Mouse (Mus musculus): ENCODE measurements around the gene Clk1. TPM values are rescaled to one million over a fixed set of nuclear protein-coding genes. Genes with fewer than 3 reads are reported as not detected.

The Clk1 gene
- polyA plus RNA-seq (2014; fragmentation: Nextera tagmentation; extraction: Ambion mirVana): 159 and 195 TPM in 2 replicates

DNA sequence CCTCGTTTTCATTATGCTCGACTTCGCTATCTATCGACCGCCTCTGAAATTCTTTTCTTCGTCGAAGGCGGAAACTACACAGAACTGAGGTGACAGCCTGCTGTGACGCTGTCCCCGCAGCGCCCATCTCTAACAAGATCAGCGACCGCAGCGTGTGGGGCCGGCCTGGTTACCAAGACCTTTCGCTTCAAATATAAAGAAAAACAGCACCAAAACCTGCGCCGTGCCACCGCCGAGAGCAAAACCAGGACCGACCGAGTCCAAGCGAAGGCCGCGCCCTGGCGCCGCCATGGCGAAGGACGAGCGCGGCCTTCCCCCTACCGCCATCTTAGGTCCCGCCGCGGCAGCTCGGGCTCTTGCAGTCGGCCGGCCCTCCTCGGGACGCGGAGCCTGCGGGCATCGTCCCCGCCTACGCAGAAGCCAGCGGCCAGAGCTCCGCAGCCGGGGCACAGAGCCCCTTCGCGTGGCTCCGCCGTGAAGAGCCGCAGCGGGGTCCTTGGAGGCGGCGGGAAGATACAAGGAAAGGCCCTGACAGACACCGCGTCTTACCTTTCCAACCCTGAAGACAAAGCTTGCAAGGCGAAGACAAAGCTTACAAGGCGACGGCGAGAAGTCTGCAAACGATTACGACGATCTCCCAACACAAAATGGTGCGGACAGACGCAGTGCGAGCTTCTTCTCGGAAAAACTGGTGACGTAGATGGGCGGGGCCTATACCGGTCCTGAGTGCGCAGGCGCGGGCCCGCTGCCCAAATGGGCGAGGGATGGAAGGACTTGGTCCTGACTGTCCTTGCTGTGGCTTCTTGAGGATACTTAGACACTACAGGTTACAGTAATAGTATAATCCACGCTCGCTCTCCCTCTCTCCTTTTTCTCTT lies at the start of gene Clk1:
Gene Clk1, minus strand, starts transcription at position 696 of the 878 bp plus-strand sequence.
- Histone ChIP-seq H3K36me3 (ENCODE audit: control insufficient read depth, insufficient read depth, low read length) (peaks cover 5% of the 10 kb centered on the region; the same call in 1 of the 2 replicates), H3K9me3 (ENCODE audit: control insufficient read depth, low read length) (no peaks in the 10 kb centered on the region), H3K4me1 (replicated peaks; ENCODE audit: control insufficient read depth, insufficient read depth, low read length) (no peaks in the 10 kb centered on the region), H3K4me2 (replicated peaks; ENCODE audit: low read depth, low read length) (peak within 1 kb of the TSS; percentile 64), H3K27ac (ENCODE audit: low read depth, low read length) (peak within 1 kb of the TSS; percentile 97), H3K27me3 (ENCODE audit: control insufficient read depth, insufficient read depth, low read length) (no peaks in the 10 kb centered on the region), H3K9ac (ENCODE audit: low read depth, low read length) (peak within 1 kb of the TSS; percentile 100), H3K4me3 (ENCODE audit: low read depth, low read length) (peak within 1 kb of the TSS; percentile 100)
- DNase-seq (ENCODE audit: low spot score): peak; percentile 97
- peak; percentile 97 for ATAC-seq (ENCODE audit: low FRiP score)
- under 1% methylated on average over 76 of the region's 79 CpGs for WGBS

DNA sequence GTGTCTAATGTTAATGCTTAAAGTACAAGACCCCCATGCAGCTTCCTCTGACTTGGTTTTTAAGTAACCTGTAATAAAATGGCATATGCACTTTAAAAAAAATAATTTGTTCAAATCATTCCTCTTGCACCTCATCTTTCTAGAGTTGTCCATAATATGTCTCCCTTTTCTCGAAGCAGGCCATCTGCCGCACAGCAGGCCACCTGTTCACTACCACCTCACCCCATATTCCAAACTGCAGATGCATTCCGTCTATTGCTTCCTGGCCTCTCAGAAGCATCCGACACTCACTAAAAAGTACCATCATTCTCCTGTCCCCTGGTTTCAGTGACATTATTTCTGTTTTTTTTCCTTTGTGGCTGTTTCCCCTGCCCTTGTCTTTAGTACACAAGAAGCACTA lies 41.7 kb upstream of the Clk1 start:
- 94% methylated on average over 4 of the region's 4 CpGs for WGBS
- H3K4me2 ChIP-seq (replicated peaks; ENCODE audit: low read depth, low read length): no peak overlapping the region
- no peaks in the 10 kb centered on the region for H3K4me1 ChIP-seq (replicated peaks; ENCODE audit: control insufficient read depth, insufficient read depth, low read length)
- ATAC-seq (ENCODE audit: low FRiP score) (no peak), DNase-seq (ENCODE audit: low spot score) (no peak)
- H3K36me3 ChIP-seq (ENCODE audit: control insufficient read depth, insufficient read depth, low read length): peaks cover 5% of the 10 kb centered on the region; the same call in 1 of the 2 replicates
- no peaks in the 10 kb centered on the region for H3K27me3 ChIP-seq (ENCODE audit: control insufficient read depth, insufficient read depth, low read length)
- no peaks in the 10 kb centered on the region for H3K9me3 ChIP-seq (ENCODE audit: control insufficient read depth, low read length)
- no peak overlapping the region for H3K9ac ChIP-seq (ENCODE audit: low read depth, low read length)
- H3K4me3 ChIP-seq (ENCODE audit: low read depth, low read length): no peak overlapping the region
- no peak overlapping the region for H3K27ac ChIP-seq (ENCODE audit: low read depth, low read length)

DNA sequence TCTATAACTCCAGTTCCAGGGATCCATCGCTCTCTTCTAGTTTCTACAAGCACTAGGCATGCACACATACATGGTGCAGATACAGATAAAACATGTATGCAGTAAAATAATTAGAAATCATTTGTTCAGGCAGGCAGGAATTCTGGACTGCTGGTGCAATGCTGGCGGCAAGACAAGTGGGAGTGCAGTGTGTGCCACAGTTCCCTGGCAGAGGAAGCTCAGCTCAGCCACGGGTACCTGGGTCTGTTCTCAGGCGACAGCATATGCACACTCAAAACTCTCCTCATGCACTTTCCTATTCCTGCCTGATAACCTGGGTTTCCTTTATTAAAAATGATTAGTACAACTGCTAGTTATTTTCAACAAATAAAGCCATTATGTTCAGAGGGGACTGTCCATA lies 41.2 kb upstream of the Clk1 start:
- WGBS: 88% methylated on average over 4 of the region's 4 CpGs
- no peak for ATAC-seq (ENCODE audit: low FRiP score)

DNA sequence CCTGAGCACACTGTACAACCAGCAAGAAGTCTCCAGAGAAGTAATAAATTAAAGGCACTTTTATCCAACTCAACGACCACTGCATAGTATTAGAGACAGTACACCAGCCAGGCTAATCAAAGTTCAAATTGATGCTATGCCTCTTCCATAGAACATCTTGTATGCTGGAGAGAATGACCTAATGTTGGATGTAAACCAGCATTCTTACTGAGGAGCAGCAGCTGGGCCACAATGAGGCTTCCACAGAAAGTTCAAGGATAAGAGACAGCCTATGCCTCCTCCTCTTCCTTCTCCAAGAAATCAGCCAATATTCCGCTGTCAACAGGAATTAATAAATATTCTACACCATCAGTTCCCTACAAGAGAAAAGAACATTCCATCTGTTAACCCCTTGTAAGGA lies 40.1 kb upstream of the Clk1 start:
- H3K36me3 ChIP-seq (ENCODE audit: control insufficient read depth, insufficient read depth, low read length): peaks cover under 1% of the 10 kb centered on the region; the same call in 1 of the 2 replicates
- no peak overlapping the region for H3K4me3 ChIP-seq (ENCODE audit: low read depth, low read length)
- H3K27me3 ChIP-seq (ENCODE audit: control insufficient read depth, insufficient read depth, low read length): no peaks in the 10 kb centered on the region
- no peaks in the 10 kb centered on the region for H3K4me1 ChIP-seq (replicated peaks; ENCODE audit: control insufficient read depth, insufficient read depth, low read length)
- no peak overlapping the region for H3K27ac ChIP-seq (ENCODE audit: low read depth, low read length)
- H3K4me2 ChIP-seq (replicated peaks; ENCODE audit: low read depth, low read length): no peak overlapping the region
- no peak for DNase-seq (ENCODE audit: low spot score)
- no peaks in the 10 kb centered on the region for H3K9me3 ChIP-seq (ENCODE audit: control insufficient read depth, low read length)
- H3K9ac ChIP-seq (ENCODE audit: low read depth, low read length): no peak overlapping the region
- 93% methylated on average over 2 of the region's 2 CpGs for WGBS
- ATAC-seq (ENCODE audit: low FRiP score): no peak

More for the DNA sequence above, 41.2 kb upstream of the Clk1 start:
- H3K4me1 ChIP-seq (replicated peaks; ENCODE audit: control insufficient read depth, insufficient read depth, low read length): no peaks in the 10 kb centered on the region
- H3K9ac ChIP-seq (ENCODE audit: low read depth, low read length): no peak overlapping the region
- H3K27me3 ChIP-seq (ENCODE audit: control insufficient read depth, insufficient read depth, low read length): no peaks in the 10 kb centered on the region
- H3K36me3 ChIP-seq (ENCODE audit: control insufficient read depth, insufficient read depth, low read length): peaks cover 5% of the 10 kb centered on the region; the same call in 1 of the 2 replicates
- H3K4me3 ChIP-seq (ENCODE audit: low read depth, low read length): no peak overlapping the region
- H3K4me2 ChIP-seq (replicated peaks; ENCODE audit: low read depth, low read length): no peak overlapping the region
- DNase-seq (ENCODE audit: low spot score): no peak
- H3K27ac ChIP-seq (ENCODE audit: low read depth, low read length): no peak overlapping the region
- no peaks in the 10 kb centered on the region for H3K9me3 ChIP-seq (ENCODE audit: control insufficient read depth, low read length)

DNA sequence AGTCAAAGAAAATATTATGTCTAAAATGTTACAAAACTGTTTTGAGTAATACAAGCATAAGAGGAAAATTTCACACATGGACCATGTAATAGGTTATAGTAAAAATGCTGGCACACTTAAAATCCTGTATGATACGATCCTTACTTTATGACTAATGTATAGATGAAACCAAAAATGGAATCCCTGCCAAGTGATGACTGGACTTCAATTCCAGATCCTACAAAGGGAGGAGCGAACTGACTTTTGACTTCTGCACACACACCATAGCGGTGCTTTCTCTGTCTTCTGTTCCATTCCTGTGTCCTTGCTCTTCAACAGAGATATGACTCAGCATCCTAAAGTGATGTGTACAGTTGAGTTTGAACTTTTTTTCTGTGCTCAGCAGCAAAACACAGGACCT lies 36.7 kb upstream of the Clk1 start:
- H3K9ac ChIP-seq (ENCODE audit: low read depth, low read length): no peak overlapping the region
- H3K4me2 ChIP-seq (replicated peaks; ENCODE audit: low read depth, low read length): no peak overlapping the region
- no peak for ATAC-seq (ENCODE audit: low FRiP score)
- H3K27me3 ChIP-seq (ENCODE audit: control insufficient read depth, insufficient read depth, low read length): no peaks in the 10 kb centered on the region
- no peaks in the 10 kb centered on the region for H3K4me1 ChIP-seq (replicated peaks; ENCODE audit: control insufficient read depth, insufficient read depth, low read length)
- DNase-seq (ENCODE audit: low spot score): no peak
- H3K9me3 ChIP-seq (ENCODE audit: control insufficient read depth, low read length): no peaks in the 10 kb centered on the region
- no peak overlapping the region for H3K27ac ChIP-seq (ENCODE audit: low read depth, low read length)
- WGBS: 98% methylated on average over 3 of the region's 3 CpGs
- H3K36me3 ChIP-seq (ENCODE audit: control insufficient read depth, insufficient read depth, low read length): peaks cover 8% of the 10 kb centered on the region; the same call in 1 of the 2 replicates
- H3K4me3 ChIP-seq (ENCODE audit: low read depth, low read length): no peak overlapping the region

DNA sequence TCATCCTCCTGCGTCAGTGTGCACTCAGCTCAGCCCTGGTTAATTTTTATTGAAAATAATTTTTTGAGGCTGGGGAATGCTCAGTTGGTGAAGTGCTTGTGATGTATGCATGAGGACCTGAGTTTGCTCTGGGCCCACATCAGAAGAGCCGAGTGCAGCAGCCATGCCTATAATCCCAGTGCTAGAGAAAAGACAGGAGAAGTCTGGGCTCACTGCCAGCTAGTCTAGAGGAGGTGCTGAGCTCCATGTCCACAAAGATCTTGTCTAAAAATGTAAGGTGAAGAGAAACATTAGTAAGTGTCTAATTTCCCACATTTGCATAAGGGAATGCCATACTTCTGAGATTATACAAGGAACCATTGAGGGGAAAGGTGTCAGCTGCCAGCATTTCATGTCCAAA lies 35.0 kb upstream of the Clk1 start:
- Histone ChIP-seq H3K4me3 (ENCODE audit: low read depth, low read length) (no peak overlapping the region), H3K9ac (ENCODE audit: low read depth, low read length) (no peak overlapping the region), H3K36me3 (ENCODE audit: control insufficient read depth, insufficient read depth, low read length) (peaks cover 8% of the 10 kb centered on the region; the same call in 1 of the 2 replicates), H3K4me1 (replicated peaks; ENCODE audit: control insufficient read depth, insufficient read depth, low read length) (no peaks in the 10 kb centered on the region), H3K9me3 (ENCODE audit: control insufficient read depth, low read length) (no peaks in the 10 kb centered on the region), H3K27ac (ENCODE audit: low read depth, low read length) (no peak overlapping the region), H3K27me3 (ENCODE audit: control insufficient read depth, insufficient read depth, low read length) (no peaks in the 10 kb centered on the region), H3K4me2 (replicated peaks; ENCODE audit: low read depth, low read length) (no peak overlapping the region)
- WGBS: 84% methylated on average over 2 of the region's 2 CpGs
- ATAC-seq (ENCODE audit: low FRiP score) (no peak), DNase-seq (ENCODE audit: low spot score) (no peak)

DNA sequence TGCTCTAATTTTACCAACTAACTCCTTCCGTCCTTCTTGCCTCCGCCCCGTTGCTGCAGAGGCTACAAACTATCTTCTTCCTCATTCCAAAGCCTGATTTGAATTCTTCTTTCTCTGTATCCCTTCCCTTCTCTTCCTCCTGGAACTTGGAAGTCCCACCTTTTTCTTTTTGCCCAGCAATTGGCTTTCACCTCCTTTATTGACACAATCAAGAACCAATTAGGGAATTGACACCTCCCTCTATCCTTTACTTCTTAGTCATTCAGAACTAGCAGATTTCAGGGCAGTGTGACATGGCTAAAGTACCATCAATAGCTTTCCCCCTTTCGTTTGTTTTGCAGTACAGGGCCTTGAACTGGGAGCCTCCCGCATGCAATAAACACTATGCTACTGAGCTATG lies 34.3 kb upstream of the Clk1 start:
- peaks cover 8% of the 10 kb centered on the region; the same call in 1 of the 2 replicates for H3K36me3 ChIP-seq (ENCODE audit: control insufficient read depth, insufficient read depth, low read length)
- no peaks in the 10 kb centered on the region for H3K9me3 ChIP-seq (ENCODE audit: control insufficient read depth, low read length)
- H3K4me1 ChIP-seq (replicated peaks; ENCODE audit: control insufficient read depth, insufficient read depth, low read length): no peaks in the 10 kb centered on the region
- no peak overlapping the region for H3K27ac ChIP-seq (ENCODE audit: low read depth, low read length)
- DNase-seq (ENCODE audit: low spot score): no peak
- no peak for ATAC-seq (ENCODE audit: low FRiP score)
- no peaks in the 10 kb centered on the region for H3K27me3 ChIP-seq (ENCODE audit: control insufficient read depth, insufficient read depth, low read length)
- no peak overlapping the region for H3K4me3 ChIP-seq (ENCODE audit: low read depth, low read length)
- H3K9ac ChIP-seq (ENCODE audit: low read depth, low read length): no peak overlapping the region
- 94% methylated on average over 5 of the region's 5 CpGs for WGBS
- no peak overlapping the region for H3K4me2 ChIP-seq (replicated peaks; ENCODE audit: low read depth, low read length)

DNA sequence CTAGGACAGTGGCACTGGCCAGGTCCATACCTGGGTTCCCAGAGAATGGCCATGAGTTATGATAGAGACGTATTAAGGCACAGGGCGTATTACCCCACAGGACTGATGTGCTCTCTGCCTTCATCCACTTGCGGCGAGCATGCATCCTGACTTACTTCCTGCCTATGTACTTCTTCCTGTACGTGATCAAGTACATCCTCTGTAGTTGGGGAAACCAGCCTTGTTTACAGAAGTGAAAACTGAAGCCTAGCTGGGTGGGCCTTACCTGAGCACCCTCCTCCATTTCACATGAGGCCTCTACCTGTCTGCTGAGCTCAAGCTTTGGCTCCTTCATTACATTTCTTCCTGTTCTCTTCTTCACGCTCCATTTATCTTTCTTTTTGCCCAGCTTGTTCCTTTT lies 30.4 kb upstream of the Clk1 start:
- Histone ChIP-seq H3K9ac (ENCODE audit: low read depth, low read length) (no peak overlapping the region), H3K36me3 (ENCODE audit: control insufficient read depth, insufficient read depth, low read length) (peaks cover 13% of the 10 kb centered on the region; the same call in 1 of the 2 replicates), H3K27ac (ENCODE audit: low read depth, low read length) (no peak overlapping the region), H3K4me2 (replicated peaks; ENCODE audit: low read depth, low read length) (no peak overlapping the region), H3K4me1 (replicated peaks; ENCODE audit: control insufficient read depth, insufficient read depth, low read length) (no peaks in the 10 kb centered on the region), H3K9me3 (ENCODE audit: control insufficient read depth, low read length) (no peaks in the 10 kb centered on the region), H3K4me3 (ENCODE audit: low read depth, low read length) (no peak overlapping the region), H3K27me3 (ENCODE audit: control insufficient read depth, insufficient read depth, low read length) (no peaks in the 10 kb centered on the region)
- 91% methylated on average over 6 of the region's 6 CpGs for WGBS
- DNase-seq (ENCODE audit: low spot score) (no peak), ATAC-seq (ENCODE audit: low FRiP score) (no peak)

DNA sequence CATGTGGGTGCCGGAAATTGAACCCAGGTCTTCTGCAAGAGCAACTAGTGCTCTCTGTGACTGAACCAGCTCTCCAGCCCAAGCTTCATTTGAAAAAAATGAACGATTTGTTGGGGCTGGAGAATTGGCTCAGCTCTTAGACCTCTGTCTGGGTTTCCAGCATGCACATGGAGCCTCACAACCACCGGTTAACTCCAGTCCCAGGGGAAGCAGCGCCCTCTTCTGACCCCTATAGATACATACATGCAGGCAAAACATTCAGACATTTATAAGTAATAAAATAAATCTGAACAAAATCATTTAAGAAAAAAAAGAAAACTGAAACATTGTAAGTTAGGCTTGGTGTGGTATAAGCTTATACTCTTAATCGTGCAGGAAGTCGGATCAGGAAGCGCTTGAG lies 24.5 kb upstream of the Clk1 start:
- no peak for ATAC-seq (ENCODE audit: low FRiP score)

More for the DNA sequence above, 24.5 kb upstream of the Clk1 start:
- no peaks in the 10 kb centered on the region for H3K9me3 ChIP-seq (ENCODE audit: control insufficient read depth, low read length)
- H3K4me2 ChIP-seq (replicated peaks; ENCODE audit: low read depth, low read length): no peak overlapping the region
- H3K9ac ChIP-seq (ENCODE audit: low read depth, low read length): no peak overlapping the region
- 86% methylated on average over 7 of the region's 7 CpGs for WGBS
- no peaks in the 10 kb centered on the region for H3K27me3 ChIP-seq (ENCODE audit: control insufficient read depth, insufficient read depth, low read length)
- no peak overlapping the region for H3K27ac ChIP-seq (ENCODE audit: low read depth, low read length)
- no peak for DNase-seq (ENCODE audit: low spot score)
- no peak overlapping the region for H3K4me3 ChIP-seq (ENCODE audit: low read depth, low read length)
- H3K4me1 ChIP-seq (replicated peaks; ENCODE audit: control insufficient read depth, insufficient read depth, low read length): no peaks in the 10 kb centered on the region
- H3K36me3 ChIP-seq (ENCODE audit: control insufficient read depth, insufficient read depth, low read length): 0 out of 2 replicates have a peak, but pooled peaks cover 4% of the 10 kb centered on the region

Measured in hindbrain, embryonic 11.5 days (tissue).